Mouse (Mus musculus) macrophage (primary cell): ENCODE results near the gene Nrxn3. TPM values are rescaled to one million over a fixed set of nuclear protein-coding genes. Genes with fewer than 3 reads are reported as not detected.

Experiments
- H3K27ac ChIP-seq: fragments of 350-480 bp; formaldehyde crosslinking; 2 replicates; pipeline ENCODE4 v1.9.0; 2021
- H3K36me3 ChIP-seq: fragments of 350-480 bp; formaldehyde crosslinking; 2 replicates; pipeline ENCODE4 v1.9.0; 2021; ENCODE audit errors: inconsistent target
- H3K4me3 ChIP-seq: fragments of 350-480 bp; formaldehyde crosslinking; 2 replicates; pipeline ENCODE4 v1.9.0; 2021; ENCODE audit errors: inconsistent target
- H3K79me2 ChIP-seq: fragments of 350-480 bp; formaldehyde crosslinking; 2 replicates; pipeline ENCODE4 v1.9.0; 2021; ENCODE audit errors: inconsistent target
- WGBS: methylation state at CpG from one replicate; pipeline ENCODE4 v1.1.7; 2026; ENCODE audit warnings: inconsistent platforms; ENCODE audit not compliant: missing documents; 5-methylcytosine and 5-hydroxymethylcytosine counted together
- polyA plus RNA-seq: library from polyadenylated mRNA; stranded (reverse); fragments of 250-400 nt; gene quantifications from 3 replicates; pipeline ENCODE4 v1.2.4, GENCODE M21; 2018; ENCODE audit warnings: inconsistent platforms

Nrxn3 gene
- polyA plus RNA-seq, 1 experiment from 2014 or later = not detected

DNA sequence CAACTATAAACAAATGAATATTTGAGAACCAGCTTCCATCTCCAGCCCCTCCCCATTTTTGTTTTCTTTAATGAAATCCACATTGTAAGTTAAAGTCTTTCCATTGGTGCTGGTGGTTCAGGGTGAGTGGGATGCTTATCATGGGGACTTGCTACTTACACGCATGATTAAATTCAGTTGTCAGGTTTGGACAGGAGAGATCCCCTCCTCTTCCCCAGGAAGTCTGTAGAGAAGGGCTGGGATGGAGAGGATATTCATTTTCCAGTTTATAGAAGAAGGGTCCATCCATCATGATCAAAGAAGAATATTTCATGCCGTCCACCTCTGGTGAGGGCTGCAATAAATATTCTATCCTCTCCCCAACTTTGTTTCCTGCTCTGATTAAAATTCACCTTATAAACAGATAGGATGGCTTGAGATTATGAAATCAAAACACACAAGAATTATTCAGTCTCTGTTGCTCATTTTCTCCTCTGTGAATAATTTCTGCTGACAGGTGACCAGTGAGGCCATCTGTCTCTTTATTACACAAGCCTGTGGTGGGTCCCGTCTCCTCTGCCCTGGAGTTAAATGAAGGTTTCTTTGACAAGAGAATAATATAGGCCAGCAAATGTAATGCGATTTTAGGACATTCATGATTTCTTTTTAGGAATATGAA is 830.7 kb downstream of the Nrxn3 start:
- no peaks in the 10 kb centered on the region for H3K36me3 ChIP-seq
- no peak overlapping the region for H3K4me3 ChIP-seq
- WGBS = 85% methylated on average over 4 of the region's 4 CpGs
- H3K27ac ChIP-seq = no peak overlapping the region
- H3K79me2 ChIP-seq = no peaks in the 10 kb centered on the region

GRCm38 (mm10) chr12:89554171-89554570 is 831.5 kb downstream of the Nrxn3 start:
- no peaks in the 10 kb centered on the region for H3K79me2 ChIP-seq
- 88% methylated on average over 2 of the region's 2 CpGs for WGBS
- H3K27ac ChIP-seq = no peak overlapping the region
- no peaks in the 10 kb centered on the region for H3K36me3 ChIP-seq
- H3K4me3 ChIP-seq = no peak overlapping the region

DNA sequence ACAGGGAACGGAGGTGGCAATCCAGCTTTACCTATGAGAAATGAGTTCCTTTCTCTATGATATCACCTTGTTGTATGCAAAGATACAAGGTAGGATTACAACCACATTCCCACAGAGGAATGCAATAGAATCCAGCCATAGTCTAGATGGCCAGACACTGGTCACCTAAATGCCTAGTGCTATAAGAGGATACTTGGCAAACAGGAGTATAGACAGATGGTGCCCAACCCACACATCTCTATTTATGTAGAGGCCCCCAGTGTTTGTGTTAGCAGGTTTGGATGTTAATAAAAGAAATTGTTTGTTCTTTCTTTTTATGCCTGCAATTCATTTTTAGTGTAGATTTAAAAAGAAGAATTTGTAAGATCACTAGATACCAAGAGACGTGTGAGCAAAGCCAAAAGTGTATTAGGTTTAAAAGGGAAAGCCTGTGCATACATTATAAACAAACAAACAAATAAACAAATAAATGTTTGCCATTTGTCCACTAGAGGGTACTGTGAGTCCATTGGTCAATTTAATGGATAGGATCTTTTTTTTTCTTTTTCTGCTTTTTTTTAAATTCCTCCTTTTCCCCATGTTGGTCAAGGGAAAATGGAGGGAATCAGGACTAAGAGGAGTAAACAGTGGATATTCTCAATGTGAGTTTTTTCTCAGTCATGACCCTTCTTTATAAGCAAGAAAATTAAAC is 832.2 kb downstream of the Nrxn3 start:
- Histone ChIP-seq H3K4me3 (no peak overlapping the region), H3K79me2 (no peaks in the 10 kb centered on the region), H3K27ac (no peak overlapping the region), H3K36me3 (no peaks in the 10 kb centered on the region)
- 73% methylated on average over 2 of the region's 2 CpGs for WGBS

DNA sequence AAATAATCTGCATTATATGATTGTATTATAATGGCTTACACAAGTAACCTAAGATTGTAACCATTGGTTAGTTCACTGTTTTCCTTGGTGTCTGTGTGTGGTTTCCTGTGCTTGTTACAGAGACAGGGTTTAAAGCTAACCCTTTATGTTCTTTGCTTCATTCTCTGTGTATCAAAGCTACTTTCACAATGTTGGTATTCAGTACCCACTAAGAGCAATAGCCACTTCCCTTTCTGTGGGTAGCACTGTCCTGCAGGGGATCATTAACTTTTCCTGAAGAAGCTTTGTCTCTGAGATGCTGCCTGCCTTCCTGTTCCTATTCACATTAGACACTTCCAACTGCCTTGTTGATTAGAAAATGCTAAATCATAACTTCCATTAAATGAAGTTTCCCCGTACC is 836.2 kb downstream of the Nrxn3 start:
- WGBS = 43% methylated on average over 1 of the region's 1 CpGs
- Histone ChIP-seq H3K27ac (no peak overlapping the region), H3K36me3 (no peaks in the 10 kb centered on the region), H3K4me3 (no peak overlapping the region), H3K79me2 (no peaks in the 10 kb centered on the region)

DNA sequence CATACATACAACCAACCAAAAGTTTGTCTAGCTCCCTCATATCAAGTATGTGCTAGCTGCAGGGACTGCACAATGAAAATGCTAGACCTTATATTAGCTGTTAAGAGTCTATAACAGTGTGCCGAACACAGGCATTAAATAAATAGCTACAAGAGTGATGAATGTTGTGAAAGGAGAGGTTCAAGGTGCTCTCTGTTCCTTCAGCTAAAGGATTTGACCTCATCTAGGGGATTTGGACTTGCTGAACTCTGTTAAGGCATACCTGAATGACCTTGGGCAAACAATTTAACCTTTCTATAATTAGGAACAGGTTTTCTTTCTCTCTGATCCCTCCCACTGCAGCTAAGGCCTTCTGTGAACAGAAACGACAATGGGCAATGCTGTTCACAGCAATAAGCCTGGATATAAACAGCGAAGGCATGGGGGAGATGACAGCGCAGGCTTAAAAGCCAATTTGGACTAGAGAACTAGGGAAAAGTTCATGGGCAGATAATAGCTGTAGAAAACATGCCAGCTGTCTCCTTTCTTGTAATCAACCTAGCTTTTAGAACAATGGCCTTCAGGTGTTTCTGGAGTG is 839.4 kb downstream of the Nrxn3 start:
- WGBS = 79% methylated on average over 4 of the region's 4 CpGs
- H3K36me3 ChIP-seq = no peaks in the 10 kb centered on the region
- H3K27ac ChIP-seq = no peak overlapping the region
- H3K79me2 ChIP-seq = no peaks in the 10 kb centered on the region
- H3K4me3 ChIP-seq = no peak overlapping the region

DNA sequence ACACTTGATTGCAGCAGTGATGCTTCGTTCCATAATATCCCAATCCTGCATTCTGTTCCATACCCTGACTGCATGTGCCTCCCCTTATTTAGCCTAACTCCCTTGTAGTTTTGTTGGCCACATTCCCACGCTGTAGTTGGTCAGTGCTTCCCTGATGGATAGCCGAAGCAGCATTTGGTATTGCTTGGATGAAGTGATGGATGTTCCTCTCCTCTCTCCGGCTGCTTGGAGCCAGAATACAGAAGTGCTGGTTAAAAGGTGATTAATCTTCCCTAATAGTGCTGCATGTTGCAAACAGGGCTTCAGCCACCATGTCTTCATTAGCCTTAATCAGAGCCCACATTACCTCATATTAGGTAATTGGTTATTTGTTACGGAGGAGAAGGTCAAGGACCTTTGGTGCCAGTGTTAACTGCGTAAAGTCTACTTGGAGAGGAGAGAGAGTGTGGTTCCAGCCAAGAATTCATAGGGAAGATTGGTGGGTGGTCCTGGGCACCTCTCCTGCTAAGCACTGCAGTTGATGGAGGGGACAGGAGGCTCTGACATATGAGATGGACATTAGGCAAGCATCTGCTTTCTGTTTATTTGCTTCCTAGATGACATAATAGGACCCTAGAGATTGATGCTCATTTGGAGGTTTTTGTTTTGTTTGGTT is 846.2 kb downstream of the Nrxn3 start:
- Histone ChIP-seq H3K79me2 (no peaks in the 10 kb centered on the region), H3K27ac (no peak overlapping the region), H3K4me3 (no peak overlapping the region), H3K36me3 (no peaks in the 10 kb centered on the region)
- 86% methylated on average over 6 of the region's 6 CpGs for WGBS

- Histone ChIP-seq H3K36me3 (no peaks in the 10 kb centered on the region), H3K4me3 (no peak overlapping the region), H3K27ac (no peak overlapping the region), H3K79me2 (no peaks in the 10 kb centered on the region)
- 76% methylated on average over 4 of the region's 4 CpGs for WGBS
These were observed 869.8 kb downstream of the Nrxn3 start for GRCm38 (mm10) chr12:89592459-89592858.

- no peak overlapping the region for H3K27ac ChIP-seq
- 92% methylated on average over 2 of the region's 2 CpGs for WGBS
- H3K4me3 ChIP-seq = no peak overlapping the region
- no peaks in the 10 kb centered on the region for H3K79me2 ChIP-seq
- H3K36me3 ChIP-seq = no peaks in the 10 kb centered on the region
These were observed 891.0 kb downstream of the Nrxn3 start for GRCm38 (mm10) chr12:89613670-89614069.

DNA sequence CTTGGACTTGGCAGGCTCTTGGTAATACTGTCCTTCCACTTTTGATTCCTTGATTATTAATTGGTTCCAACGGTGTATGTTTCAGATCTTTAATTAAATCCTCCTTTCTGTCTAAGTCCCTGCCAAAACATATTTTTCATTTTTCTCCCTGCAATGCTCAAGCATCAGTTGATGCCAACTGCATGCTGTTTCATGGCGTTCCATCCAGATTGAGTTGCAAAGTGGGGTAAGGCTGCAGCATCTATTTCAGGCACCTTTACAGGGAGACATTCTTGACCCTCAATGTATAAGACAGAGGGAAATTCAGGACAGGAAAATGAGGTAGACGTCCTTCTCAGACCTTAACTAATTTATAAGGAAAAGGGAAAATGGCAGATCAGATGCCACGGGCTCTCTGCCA is 903.1 kb downstream of the Nrxn3 start:
- Histone ChIP-seq H3K79me2 (no peaks in the 10 kb centered on the region), H3K36me3 (no peaks in the 10 kb centered on the region), H3K4me3 (no peak overlapping the region), H3K27ac (no peak overlapping the region)
- 84% methylated on average over 4 of the region's 4 CpGs for WGBS

- Histone ChIP-seq H3K4me3 (no peak overlapping the region), H3K36me3 (no peaks in the 10 kb centered on the region), H3K27ac (no peak overlapping the region), H3K79me2 (no peaks in the 10 kb centered on the region)
- 88% methylated on average over 4 of the region's 4 CpGs for WGBS
These were observed 917.4 kb downstream of the Nrxn3 start for GRCm38 (mm10) chr12:89640046-89640445.

GRCm38 (mm10) chr12:89641460-89641859 is 918.8 kb downstream of the Nrxn3 start:
- Histone ChIP-seq H3K4me3 (no peak overlapping the region), H3K79me2 (no peaks in the 10 kb centered on the region), H3K27ac (no peak overlapping the region), H3K36me3 (no peaks in the 10 kb centered on the region)
- WGBS = 33% methylated on average over 1 of the region's 1 CpGs

DNA sequence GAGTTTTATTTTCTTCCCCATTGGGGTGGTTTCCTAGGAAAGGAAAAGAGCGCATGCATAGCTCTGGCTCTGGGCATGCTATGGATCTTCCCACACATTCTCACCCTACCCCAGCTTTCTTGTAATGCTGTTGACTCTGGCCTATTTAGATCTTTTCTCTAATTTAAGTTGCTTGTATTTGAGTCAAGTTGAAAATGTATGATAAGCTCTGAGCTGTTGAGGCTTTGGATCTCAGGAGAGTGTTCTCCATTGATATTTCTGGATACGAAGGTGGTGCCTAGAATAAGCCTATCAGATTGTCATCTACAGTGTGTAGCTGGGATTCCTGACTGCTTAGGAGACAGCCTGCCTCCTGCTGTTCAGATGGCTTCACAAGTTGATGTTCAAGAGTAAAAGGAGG is 930.5 kb downstream of the Nrxn3 start:
- WGBS = 87% methylated on average over 2 of the region's 2 CpGs
- Histone ChIP-seq H3K27ac (no peak overlapping the region), H3K79me2 (no peaks in the 10 kb centered on the region), H3K36me3 (no peaks in the 10 kb centered on the region), H3K4me3 (no peak overlapping the region)

DNA sequence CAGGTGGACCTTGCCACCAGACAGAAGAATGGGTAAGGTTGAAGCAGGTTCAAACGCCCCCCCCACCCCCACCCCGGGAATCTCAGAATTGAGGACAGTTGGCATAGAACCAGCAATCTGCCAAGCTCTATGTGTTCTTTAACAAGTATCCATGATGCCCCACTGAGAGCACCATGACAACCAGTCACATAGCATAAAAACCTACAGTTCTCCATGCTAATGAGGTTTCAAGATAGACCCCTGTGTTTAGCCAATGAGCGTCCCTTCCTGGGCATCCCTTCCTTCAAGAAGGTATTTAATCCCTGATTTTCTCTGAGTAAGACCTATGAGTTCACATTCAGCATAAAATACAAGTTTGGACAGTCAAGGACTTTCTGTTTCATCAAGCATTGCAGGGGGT is 938.5 kb downstream of the Nrxn3 start:
- Histone ChIP-seq H3K79me2 (no peaks in the 10 kb centered on the region), H3K27ac (no peak overlapping the region), H3K36me3 (no peaks in the 10 kb centered on the region), H3K4me3 (no peak overlapping the region)
- 75% methylated on average over 3 of the region's 3 CpGs for WGBS

GRCm38 (mm10) chr12:89668856-89669255 is 946.2 kb downstream of the Nrxn3 start:
- H3K79me2 ChIP-seq = no peaks in the 10 kb centered on the region
- no peak overlapping the region for H3K27ac ChIP-seq
- 75% methylated on average over 2 of the region's 2 CpGs for WGBS
- H3K4me3 ChIP-seq = no peak overlapping the region
- no peaks in the 10 kb centered on the region for H3K36me3 ChIP-seq

GRCm38 (mm10) chr12:89672819-89673218 is 950.1 kb downstream of the Nrxn3 start:
- Histone ChIP-seq H3K36me3 (no peaks in the 10 kb centered on the region), H3K79me2 (no peaks in the 10 kb centered on the region), H3K27ac (no peak overlapping the region), H3K4me3 (no peak overlapping the region)
- WGBS = 85% methylated on average over 2 of the region's 2 CpGs
